In genomic region chr2:165852453-165852852, GRCm38 (mm10) we compare ENCODE assay signal across 9 mouse cellular contexts. TPM values are rescaled to one million over a fixed set of nuclear protein-coding genes. Genes with fewer than 3 reads are reported as not detected.
DNase-seq lines count a peak whose midpoint lies in the region; ATAC-seq and TF ChIP-seq lines count a peak whose summit lies in the region.
"Had no signal": no experiment of that assay in that cellular context is flagged by ENCODE, and none has a peak within 500 bp of the region (broad histone marks: within the 10 kb centered on the region; RNA-seq: fewer than 3 reads in every experiment).

No protein-coding gene starts in this region.

- H3K36me3 ChIP-seq in heart, embryonic 14.5 days (ENCODE audit: control insufficient read depth, insufficient read depth, low read length) = peaks cover 29% of the 10 kb centered on the region

- H3K4me2 ChIP-seq in heart, embryonic 14.5 days (ENCODE audit: low read length) = no peak overlapping the region
- H3K4me2 ChIP-seq: midbrain, embryonic 12.5 days had no signal

- no peaks in the 10 kb centered on the region for H3K9me3 ChIP-seq in heart, embryonic 14.5 days (ENCODE audit: control insufficient read depth, low read length)
- H3K9me3 ChIP-seq: midbrain, embryonic 12.5 days had no signal

- ATAC-seq in heart, embryonic 14.5 days (ENCODE audit: insufficient number of reproducible peaks, insufficient read depth, low FRiP score, low read depth) = no peak

- TF ChIP-seq CTCF in gastrocnemius, adult 2 months (IDR thresholded peaks at IDR 0.05) = peak; percentile 18; the same call in 1 of the 2 replicates

- DNase-seq in gastrocnemius, adult 2 months = peak; percentile 51
- DNase-seq in gastrocnemius, postnatal 10 days = no peak
- DNase-seq in adrenal gland, postnatal 36 days = peak; percentile 64 to 68
- DNase-seq in lung, postnatal 10 days = peak; percentile 70
- DNase-seq in spleen, postnatal 14 days (ENCODE audit: low spot score in 2 of 2) = no peak
- DNase-seq in embryo, embryonic 9.5 days (ENCODE audit: extremely low spot score) = no peak
- no peak for DNase-seq in left cerebral cortex, postnatal 25 days (ENCODE audit: low spot score in 2 of 2)

- H3K9ac ChIP-seq in heart, embryonic 14.5 days (ENCODE audit: low read length) = peak overlapping the region; percentile 47; the same call in 1 of the 2 replicates
- H3K9ac ChIP-seq: midbrain, embryonic 12.5 days had no signal

- H3K27me3 ChIP-seq in heart, embryonic 14.5 days (ENCODE audit: control insufficient read depth, insufficient read depth, low read length) = no peaks in the 10 kb centered on the region
- H3K27me3 ChIP-seq: midbrain, embryonic 12.5 days had no signal

- intact Hi-C loops in gastrocnemius, adult 2 months (cut with DNase I) = no loop called here
- intact Hi-C loops in left cerebral cortex, postnatal 25 days (cut with DNase I) = no loop called here

- no peak overlapping the region for H3K4me3 ChIP-seq in gastrocnemius, adult 2 months
- no peak overlapping the region for H3K4me3 ChIP-seq in heart, embryonic 14.5 days (ENCODE audit: control insufficient read depth in 1 of 2, insufficient read depth in 1 of 2, low read depth in 1 of 2, low read length in 2 of 2)
- H3K4me3 ChIP-seq: midbrain, embryonic 12.5 days had no signal

- peaks cover 59 to 94% of the 10 kb centered on the region in 2 experiments for H3K4me1 ChIP-seq in heart, embryonic 14.5 days (ENCODE audit: control insufficient read depth in 2 of 2, insufficient read depth in 2 of 2, low read length in 2 of 2)

- peak overlapping the region; percentile 59 for H3K27ac ChIP-seq in gastrocnemius, adult 2 months
- peak overlapping the region; percentile 74 to 83 for H3K27ac ChIP-seq in heart, embryonic 14.5 days (replicated peaks in 1 of 2; ENCODE audit: control insufficient read depth in 1 of 2, insufficient read depth in 1 of 2, low read depth in 2 of 2, low read length in 2 of 2)

- WGBS in heart, embryonic 14.5 days = 40% methylated on average over 11 of the region's 11 CpGs

RNA-seq across cellular contexts. Expression of gene Zmynd8, which starts 46.4 kb away (rescaled TPM):
- 10 to 100 TPM; 13.1 to 23.3 TPM for total RNA-seq in gastrocnemius, adult 2 months (2021)
- total RNA-seq in gastrocnemius, postnatal 10 days (2021) = 10 to 100 TPM; 29.6 to 30.4 TPM
- total RNA-seq in adrenal gland, postnatal 36 days (2021) = 10 to 100 TPM; 47.9 to 53.4 TPM
- polyA plus RNA-seq in heart, embryonic 14.5 days (2014; fragmentation: Nextera tagmentation; extraction: Ambion mirVana) = 35.9 and 38.0 TPM in 2 replicates
- 100 to 1,000 TPM; 160 to 162 TPM for total RNA-seq in left cerebral cortex, postnatal 25 days (2021)

Comparison
In these comparisons a context has a peak if more than half of its experiments do, and no peak if none do; other contexts are left out.
1. DNase-seq: peak in gastrocnemius, adult 2 months (single experiment), adrenal gland, postnatal 36 days (2 of 2) and lung, postnatal 10 days (single experiment); none in gastrocnemius, postnatal 10 days (single experiment), spleen, postnatal 14 days (0 of 2), embryo, embryonic 9.5 days (single experiment) and left cerebral cortex, postnatal 25 days (0 of 2).